Mouse (Mus musculus) kidney, adult 11 months (tissue): ENCODE measurements around the gene Irgm1.
"Not testable (repeated sequence)": the region's sequence is repeated elsewhere in the genome, so short reads cannot be mapped to it uniquely, and the experiment has no call there.

Experiments used
- DNase-seq: peaks from one replicate; pipeline ENCODE4 v3.0.0; 2022

Irgm1 gene

DNA sequence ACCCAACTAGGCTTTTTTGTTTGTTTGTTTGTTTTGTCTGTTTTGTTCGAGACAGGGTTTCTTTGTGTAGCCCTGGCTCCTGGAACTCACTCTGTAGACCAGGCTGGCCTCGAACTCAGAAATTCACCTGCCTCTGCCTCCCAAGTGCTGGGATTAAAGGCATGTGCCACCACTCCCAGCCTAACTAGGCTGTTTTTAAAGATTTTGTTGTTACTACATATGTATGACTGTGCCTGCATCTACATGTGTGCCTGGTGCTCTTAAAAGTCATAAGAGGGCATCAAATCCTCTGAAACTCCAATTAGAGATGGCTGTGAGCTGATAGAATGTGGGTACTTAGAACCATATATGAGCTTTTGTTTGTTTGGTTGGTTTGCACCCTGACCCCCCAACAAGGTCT lies 40.2 kb downstream of the Irgm1 start:
- DNase-seq, result no peak

DNA sequence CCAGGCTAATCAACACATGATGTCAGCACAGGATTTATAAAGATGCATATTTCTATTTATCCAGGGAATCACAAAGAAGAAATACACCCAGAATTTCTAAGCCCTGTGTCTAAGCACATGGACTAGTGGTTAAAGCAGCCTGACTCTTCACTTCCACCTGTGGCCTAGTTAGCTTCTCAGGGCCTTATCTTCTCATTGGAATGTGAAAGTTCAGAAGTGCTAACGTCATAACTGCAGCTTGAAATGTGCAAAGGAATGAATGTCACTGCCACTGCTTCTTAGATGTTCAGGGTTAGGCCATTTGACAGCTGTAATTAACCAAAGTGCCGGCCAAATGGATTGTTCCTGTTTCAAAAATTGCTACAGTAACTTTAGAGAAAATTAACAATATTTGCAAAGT lies 41.2 kb downstream of the Irgm1 start:
- no peak for DNase-seq

DNA sequence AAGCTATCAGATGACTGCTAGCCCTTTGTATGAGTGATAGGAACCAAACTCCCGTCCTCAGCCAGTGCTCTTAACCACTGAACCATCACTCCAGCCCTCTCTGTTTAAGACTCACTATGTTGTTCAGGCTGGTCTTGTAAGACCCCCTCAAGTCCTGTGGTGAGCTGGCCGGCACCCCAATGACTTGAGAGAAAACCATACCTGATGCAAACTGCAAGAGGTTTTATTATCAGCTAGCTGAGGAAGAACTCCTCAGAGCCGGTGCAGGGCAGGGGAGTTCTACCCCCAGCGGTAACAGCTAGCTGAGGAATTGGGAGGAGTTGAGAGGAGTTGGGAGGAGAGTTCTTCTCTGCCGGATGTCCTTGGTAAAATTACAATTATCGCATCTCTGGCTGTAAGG lies 43.6 kb downstream of the Irgm1 start:
- no peak for DNase-seq

DNA sequence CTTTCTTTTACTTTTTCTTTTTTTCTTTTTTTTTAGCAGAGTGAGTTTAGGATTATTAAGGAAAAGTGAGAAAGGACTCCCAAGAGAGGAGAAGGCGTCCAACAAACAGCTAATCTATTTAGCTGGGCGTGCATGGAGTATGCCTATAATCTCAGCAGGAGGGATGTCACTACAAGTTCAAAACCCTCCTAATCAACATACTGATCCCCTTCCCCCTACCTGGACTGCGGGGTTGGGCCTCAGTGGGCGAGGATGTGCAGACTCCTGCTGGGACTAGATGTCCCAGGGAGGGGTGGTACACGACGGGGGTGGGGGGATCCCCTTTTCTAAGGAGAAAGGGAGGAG lies 44.8 kb downstream of the Irgm1 start:
- DNase-seq, result no peak

DNA sequence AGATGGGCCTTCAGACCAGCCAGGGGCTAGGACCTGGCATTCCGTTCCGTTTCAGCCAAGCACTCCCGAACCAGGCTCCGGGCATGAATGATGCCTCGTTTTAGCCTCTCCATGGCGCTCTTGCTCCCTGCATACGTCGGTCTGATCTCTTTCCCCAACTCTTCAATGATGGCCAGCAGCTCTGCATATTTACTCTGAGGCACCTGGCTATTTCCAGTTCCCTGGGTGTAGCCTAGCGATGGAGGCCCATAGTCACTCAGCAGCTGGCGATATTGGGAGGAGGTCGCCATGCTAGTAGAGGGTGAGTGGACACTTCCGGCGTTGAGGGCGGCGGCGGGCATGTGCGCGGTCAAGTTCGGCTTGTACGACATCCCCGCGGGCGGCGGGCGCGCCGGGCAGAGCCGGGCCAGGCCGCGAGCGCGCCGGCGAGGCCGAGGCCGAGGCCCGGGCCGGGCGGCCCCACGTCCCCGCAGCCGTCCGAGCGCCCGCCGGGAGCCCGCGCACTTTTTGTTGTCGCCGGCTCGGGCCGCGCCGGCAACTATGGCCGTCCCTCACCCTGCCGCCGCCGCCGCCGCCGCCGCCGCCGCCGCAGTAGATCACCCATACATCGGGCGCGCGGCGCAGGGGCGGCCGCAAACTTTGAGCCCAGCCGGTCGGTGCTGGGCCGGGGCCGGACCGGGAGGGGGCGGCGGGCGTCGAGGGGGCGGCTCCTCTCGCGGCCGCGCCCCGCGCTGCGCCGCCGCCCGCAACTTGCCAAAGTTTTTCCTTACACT lies 45.3 kb downstream of the Irgm1 start, which contains the start of the genes Trim7 and Gm12184:
Trim7 (plus strand) TSS at position 162 of the 773 bp plus-strand sequence.
Gm12184 (minus strand) TSS at position 677 of the 773 bp plus-strand sequence.
- DNase-seq, result not testable (repeated sequence)

DNA sequence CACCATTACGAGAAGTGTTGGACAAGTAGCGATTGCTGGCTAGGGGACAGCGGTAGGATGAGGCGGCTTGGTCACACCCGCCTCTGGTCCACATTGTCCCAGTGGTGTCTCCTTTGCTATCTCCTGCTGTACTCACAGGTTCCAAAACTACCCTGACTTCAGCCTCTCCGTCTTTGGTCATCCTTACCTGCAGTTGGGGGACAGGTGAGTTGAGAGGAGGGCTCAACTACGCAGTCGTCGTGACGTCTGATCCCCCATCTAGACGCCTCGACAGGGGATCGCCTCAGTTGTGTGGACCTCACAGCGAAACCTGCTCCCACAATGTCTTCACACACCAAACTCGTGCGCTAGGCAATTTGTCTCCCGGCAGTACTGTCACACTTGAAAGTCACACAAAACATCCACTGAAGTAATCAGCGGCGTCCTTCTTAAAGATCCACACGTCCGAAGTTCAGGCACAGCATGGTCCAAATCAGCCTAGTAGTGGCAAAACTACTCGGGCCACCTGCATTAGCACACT lies 47.1 kb downstream of the Irgm1 start:
- no peak for DNase-seq

DNA sequence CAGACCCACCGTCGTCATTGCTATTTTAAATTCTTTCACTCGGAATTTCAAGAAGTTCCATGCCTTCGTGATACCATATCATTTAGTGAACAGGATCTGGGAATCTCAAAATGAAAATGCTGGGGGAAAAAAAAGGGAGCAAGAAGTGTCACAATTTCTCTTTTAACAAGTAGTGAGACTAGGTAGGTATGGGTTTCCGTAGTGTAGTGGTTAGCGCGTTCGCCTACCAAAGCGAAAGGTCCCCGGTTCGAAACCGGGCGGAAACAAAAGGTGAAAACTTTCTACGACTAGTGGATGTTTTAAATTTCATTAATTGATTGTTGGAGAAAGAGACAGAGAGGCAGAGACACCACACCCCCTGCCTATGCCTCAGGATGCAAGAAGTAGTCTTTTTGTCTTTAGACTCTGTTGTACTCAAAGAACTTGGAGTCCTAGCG lies 47.9 kb downstream of the Irgm1 start:
- DNase-seq, result no peak

DNA sequence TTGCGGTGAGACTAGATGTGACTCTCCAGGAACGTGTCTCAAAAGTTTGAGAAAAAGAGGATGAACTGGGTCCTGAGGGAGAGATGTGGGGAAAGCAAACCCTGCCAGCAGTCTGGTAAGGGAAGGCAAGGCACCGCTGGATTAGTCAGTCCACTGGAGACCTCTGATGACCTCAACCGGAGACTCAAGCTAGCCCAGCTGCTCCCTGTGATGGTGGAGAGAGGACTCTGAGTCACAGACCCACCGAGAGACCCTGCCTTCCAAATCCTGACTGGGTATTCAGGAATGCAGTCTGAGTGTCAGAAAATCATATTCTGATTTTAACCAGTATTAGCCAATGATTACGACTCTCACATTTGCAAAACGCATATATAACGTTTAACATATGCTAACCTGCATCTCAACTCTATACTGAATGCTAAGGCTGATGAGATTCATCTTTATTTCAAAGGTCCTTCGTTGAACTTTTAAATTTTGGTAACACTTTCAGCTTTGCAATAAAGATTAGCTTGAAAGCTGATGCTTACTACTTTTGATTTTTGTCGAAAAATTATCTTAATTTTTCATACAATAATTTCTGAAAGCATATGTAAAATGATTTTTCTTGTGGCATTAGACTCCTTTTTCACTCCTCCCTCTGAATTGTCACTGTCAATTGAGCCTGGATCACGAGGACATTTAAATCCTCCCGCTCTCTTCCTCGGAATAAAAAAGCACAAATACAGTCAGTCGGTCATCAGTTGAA lies 48.5 kb downstream of the Irgm1 start:
- no peak for DNase-seq

DNA sequence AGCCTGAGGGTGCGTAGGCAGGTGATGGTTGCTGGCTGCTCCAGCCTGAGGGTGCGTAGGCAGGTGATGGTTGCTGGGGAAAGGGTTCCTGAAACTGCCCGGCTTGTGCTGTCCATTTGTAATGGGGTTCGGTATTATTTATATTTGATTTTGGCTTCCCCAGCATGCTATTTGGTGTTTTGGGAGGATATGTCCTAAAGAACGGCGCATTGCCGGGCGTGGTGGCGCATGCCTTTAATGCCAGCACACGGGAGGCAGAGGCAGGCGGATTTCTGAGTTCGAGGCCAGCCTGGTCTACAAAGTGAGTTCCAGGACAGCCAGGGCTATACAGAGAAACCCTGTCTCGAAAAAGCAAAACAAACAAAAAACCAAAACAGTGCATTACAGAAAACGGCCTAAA lies 50.2 kb downstream of the Irgm1 start:
- DNase-seq, result not testable (repeated sequence)

DNA sequence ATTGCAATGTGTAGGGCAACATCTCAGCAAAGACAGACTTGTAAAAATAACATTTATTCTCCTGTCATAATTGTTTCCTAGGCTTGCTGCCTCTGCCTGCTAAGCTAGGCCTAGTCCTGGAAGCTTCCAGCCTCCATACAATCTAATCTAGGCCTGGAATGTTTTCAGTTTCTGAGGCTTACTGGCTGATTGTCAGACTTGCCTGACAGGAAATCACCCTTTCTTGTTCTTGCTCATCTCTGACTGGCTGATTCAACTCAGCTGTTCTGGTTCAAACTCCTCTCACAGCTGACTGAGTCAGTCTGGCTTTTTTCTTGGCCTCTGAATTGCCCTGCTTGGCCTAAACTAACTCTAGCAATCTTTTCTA lies 51.2 kb downstream of the Irgm1 start:
- DNase-seq, result no peak

DNA sequence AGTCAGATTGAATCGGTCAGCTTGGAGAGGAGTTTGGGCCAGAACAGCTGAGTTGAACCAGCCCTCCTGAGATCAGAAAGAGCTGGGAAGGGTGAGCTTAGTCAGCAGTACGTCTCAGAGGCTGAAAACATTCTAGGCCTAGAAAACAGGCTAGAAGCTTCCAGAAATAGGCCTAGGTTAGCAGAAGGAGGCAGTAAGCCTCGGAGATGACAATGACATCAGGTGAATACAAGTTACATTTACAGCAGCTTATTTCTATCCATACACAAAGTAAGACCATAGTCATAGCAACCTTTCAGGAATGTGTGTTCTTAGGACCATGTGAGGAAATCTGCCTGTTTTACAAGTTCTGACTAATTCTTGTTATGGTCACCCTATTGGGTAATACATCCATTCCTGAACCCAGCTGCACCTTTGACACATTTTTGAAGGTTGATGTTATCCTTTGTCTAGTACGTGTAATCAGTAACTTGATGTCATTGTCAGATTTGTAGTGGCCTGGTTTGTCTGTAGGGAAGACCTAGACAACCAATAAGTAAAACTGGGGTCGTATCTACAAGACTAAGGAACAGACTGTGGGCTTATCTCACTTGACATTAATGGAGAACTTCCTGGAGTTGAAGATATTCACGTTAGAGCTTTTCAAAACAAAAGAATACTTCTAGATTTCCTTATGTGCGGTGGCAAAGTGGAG lies 51.7 kb downstream of the Irgm1 start:
- DNase-seq, result no peak

DNA sequence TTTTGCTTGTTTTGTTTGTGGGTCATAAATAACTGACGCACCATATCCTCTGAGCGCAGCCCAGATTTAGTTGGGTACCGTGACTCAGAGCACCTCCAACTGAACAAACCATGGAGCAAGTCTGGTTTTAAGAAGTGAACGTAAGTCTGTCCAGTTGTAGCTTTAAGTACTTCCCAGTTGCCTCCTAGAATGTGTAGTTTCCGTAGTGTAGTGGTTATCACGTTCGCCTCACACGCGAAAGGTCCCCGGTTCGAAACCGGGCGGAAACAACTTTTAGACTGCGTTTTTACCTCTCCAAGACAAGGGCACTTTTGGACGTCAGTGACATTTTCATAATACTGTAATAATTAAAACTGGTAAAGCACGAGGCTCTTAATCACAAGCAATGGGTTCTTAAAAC lies 53.1 kb downstream of the Irgm1 start:
- peak; percentile 80 for DNase-seq

DNA sequence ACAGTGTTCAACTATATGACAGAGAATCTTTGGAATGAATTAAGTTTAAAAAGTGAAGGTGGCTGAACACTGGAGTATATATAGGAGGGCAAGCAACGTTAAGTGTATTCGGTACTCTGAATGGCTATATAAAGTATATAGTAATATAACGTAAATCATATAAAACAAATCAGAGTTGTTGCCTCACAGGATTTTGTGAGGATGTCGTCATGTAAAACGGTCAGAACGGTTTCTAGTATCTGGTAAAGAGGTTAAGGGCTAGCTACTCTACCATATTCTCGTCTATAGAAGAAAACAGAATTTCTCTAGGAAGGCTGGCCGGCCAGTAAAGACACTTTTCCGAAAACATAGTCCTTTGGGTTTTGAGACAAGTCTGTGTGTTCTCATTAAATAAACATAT lies 53.7 kb downstream of the Irgm1 start:
- DNase-seq, result no peak

DNA sequence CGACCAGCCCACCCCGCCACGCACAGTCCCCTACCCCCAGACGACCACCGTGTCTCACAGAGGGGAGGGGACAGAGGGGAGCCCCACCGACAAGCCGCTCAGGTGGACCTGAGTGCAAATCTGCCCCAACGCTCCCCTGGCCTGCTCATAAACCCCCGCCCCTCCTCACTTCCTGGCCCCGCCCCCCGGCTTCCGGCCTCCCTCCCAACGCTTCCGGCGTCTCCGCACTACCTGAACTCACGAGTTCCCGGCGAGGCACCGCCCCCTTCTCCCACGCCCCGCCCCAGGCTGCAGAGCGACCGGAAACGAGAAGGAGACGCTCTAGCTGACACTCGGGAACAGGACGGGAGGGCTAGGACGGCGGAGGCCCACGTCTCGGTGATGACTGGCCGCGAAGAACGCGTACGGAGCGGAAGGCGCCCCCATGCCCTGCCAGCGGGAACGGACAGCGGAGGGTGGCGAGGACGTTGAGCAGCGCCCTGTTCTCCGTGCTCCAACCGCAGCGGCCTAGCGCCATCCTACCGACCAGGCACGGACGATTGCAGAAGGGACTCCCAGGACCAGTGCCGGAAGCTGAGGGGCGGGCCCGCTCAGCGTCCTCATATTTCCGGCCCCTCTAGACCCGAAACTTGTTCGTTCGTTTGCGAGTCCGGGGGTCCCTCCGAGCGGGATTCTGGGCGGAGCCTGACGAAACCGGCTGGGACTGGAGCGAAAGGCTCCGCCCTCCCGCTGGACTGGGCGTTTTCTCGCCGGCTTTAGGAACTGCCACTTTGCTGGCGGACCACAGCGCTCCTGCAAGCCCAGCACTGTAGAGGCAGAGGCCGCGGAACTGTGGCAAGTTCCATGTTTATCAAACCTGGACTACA lies 54.5 kb downstream of the Irgm1 start, which contains the start of gene Trim41:
Trim41 (minus strand) TSS at position 554 of the 866 bp plus-strand sequence.
- DNase-seq, result peak; percentile 99

DNA sequence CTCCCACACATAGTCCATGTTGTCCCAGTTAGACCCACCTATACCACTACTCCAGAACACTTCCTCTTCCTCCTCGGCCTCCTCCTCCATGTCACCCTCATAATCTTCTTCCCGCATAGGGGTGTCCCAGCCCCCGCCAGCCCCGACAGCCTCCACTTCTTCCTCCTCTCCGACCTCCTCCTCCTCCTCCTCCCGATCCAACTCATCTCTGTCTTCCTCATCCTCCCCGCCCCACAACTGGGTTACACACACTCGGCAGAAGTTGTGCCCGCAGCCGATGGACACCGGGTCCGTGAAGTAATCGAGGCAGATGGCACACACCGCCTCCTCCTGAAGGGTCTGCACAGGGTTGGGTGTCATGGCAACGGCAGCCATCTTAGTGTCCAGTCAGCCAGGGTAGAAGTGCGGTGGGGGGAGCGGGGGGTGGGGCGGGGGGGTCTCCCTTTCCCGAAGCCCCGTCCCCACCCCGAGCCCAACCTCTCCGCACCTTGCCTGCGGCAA lies 55.2 kb downstream of the Irgm1 start:
- peak; percentile 65 for DNase-seq

DNA sequence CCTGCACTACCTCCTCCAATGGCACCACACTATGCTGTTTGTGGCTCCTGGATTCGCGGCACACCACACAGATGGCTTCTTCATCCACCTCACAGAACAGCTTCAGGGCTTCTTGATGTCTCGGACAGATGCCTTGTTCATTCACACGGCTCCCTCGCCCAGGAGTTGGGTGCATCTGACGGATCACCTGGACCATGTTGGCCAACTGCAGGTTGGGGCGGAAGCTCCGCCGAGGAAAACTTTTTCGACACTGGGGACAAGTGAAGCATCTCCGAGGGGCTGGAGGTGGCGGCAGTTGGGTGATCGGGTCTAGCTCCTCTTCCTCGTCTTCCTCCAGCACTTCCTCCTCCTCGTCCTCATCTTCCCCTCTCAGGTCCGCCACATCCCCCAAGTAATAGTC lies 55.6 kb downstream of the Irgm1 start:
- no peak for DNase-seq

DNA sequence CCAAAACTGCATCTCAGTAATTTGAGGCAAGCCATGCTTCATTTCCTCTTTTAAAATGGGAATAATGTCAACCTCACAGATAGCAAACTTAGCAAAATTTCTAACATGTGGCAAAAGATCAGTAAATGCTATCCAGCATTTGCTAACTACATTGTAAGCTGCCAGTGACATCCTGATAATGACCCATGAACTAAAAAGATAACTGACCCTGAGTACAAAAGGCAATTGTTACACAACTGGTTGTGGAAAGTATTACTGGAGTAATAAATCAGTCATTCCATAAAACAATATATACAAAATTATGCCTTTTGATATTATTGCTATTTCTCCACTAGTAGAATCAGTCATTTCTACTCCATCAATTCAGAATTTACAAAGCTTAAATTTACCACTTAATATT lies 57.7 kb downstream of the Irgm1 start:
- DNase-seq, result no peak
